Mouse (Mus musculus): ENCODE measurements around the gene Zfp646. TPM values are rescaled to one million over a fixed set of nuclear protein-coding genes. Genes with fewer than 3 reads are reported as not detected.

The Zfp646 gene
- polyA plus RNA-seq, 1 experiment = 61.3 TPM

DNA sequence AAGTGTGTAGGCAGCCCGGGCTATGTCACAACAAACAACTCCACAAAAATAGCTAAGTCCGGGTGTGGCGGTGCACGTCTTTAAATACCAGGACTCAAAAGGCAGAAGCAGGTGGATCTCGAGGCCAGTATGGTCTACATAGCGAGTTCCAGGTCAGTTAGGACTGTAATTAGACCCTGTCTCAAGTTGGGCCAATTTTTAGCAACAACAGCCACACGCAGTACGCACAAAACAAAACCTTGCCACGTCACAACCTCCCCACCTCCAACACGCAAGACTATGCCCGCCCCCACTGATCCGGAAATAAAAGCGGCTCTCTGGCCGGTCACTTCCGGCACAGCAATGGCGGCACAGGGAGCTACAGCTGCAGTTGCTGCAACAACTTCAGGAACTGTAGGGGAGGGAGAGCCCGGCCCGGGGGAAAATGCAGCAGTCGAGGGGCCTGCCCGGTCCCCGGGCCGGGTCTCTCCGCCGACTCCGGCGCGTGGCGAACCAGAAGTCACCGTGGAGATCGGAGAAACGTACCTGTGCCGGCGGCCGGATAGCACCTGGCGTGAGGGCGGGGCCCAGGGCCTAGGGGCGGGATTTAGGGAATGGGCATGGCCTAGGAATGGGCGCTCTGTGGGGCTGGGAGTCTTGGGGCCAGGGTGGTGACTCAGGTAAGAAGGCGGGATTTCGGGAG lies 36.3 kb downstream of the Zfp646 start, which contains the start of gene Kat8:
Gene Kat8 (plus strand): TSS at position 327 of the 682 bp plus-strand sequence.
- DNase-seq = peak; percentile 80
- TF ChIP-seq POLR2A (IDR thresholded peaks at IDR 0.05; ENCODE audit: control insufficient read depth, extremely low read depth, insufficient read depth, low read length, poor library complexity) (peak; percentile 72), CTCF (IDR thresholded peaks at IDR 0.05; ENCODE audit: borderline replicate concordance, control insufficient read depth, extremely low read depth, insufficient read depth, low read length, poor library complexity) (peak; percentile 45; the same call in 1 of the 2 replicates)
- H3K36me3 ChIP-seq (ENCODE audit: control insufficient read depth, insufficient read depth, low read length) = peaks cover 22% of the 10 kb centered on the region

DNA sequence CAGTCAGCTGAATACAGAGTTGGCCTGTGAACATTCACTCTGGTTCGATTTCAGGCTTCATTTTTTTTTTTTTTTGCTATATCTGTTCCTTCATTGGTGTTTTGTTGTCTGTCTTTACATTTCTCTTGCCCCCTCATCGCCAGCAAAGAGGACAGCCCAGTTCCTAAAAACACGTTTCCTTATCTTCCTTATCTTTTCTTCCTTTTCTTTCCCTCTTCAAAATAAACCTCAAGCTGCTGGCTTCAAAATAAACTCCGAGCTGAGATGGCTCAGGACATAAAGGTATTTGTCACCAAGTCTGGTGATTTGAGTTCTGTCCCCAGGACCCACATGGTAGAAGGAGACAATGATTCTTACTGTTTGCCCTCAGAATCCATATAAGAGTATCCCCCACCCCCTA lies 36.9 kb downstream of the Zfp646 start:
- no peak for DNase-seq
- Histone ChIP-seq H3K27ac (ENCODE audit: control insufficient read depth, insufficient read depth, low read length) (no peak overlapping the region), H3K27me3 (ENCODE audit: control insufficient read depth, insufficient read depth, low read length) (no peaks in the 10 kb centered on the region), H3K4me3 (ENCODE audit: control insufficient read depth, insufficient read depth, low read length) (peak overlapping the region; percentile 99), H3K36me3 (ENCODE audit: control insufficient read depth, insufficient read depth, low read length) (peaks cover 16% of the 10 kb centered on the region), H3K4me1 (replicated peaks; ENCODE audit: control insufficient read depth, insufficient read depth, low read length) (peaks cover 3% of the 10 kb centered on the region)
- 6% methylated on average over 4 of the region's 4 CpGs for WGBS
- TF ChIP-seq CTCF (IDR thresholded peaks at IDR 0.05; ENCODE audit: borderline replicate concordance, control insufficient read depth, extremely low read depth, insufficient read depth, low read length, poor library complexity) = no peak
- no peak for TF ChIP-seq POLR2A (IDR thresholded peaks at IDR 0.05; ENCODE audit: control insufficient read depth, extremely low read depth, insufficient read depth, low read length, poor library complexity)

More for the DNA sequence above, 36.3 kb downstream of the Zfp646 start, which contains the start of gene Kat8:
- H3K4me1 ChIP-seq (replicated peaks; ENCODE audit: control insufficient read depth, insufficient read depth, low read length) = peaks cover 3% of the 10 kb centered on the region
- peak within 1 kb of the TSS; percentile 99 for H3K4me3 ChIP-seq (ENCODE audit: control insufficient read depth, insufficient read depth, low read length)
- 4% methylated on average over 40 of the region's 40 CpGs for WGBS
- no peaks in the 10 kb centered on the region for H3K27me3 ChIP-seq (ENCODE audit: control insufficient read depth, insufficient read depth, low read length)
- peak within 1 kb of the TSS; percentile 44; the same call in 1 of the 2 replicates for H3K27ac ChIP-seq (ENCODE audit: control insufficient read depth, insufficient read depth, low read length)

DNA sequence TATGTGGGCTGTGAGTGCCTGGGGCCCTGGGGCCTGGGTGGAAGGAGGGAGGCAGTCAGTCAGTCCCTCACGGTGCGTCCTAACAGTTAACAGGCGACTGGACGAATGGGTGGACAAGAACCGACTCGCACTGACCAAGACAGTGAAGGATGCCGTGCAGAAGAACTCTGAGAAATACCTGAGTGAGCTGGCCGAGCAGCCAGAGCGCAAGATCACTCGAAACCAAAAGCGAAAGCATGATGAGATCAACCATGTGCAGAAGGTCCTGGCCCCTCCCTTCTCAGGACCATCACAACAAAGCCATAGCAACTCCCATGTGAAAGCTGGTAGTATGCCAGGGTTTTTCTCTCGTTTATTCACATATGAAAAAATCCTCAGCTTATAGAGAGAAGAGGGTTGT lies 39.3 kb downstream of the Zfp646 start:
- Histone ChIP-seq H3K27me3 (ENCODE audit: control insufficient read depth, insufficient read depth, low read length) (no peaks in the 10 kb centered on the region), H3K27ac (ENCODE audit: control insufficient read depth, insufficient read depth, low read length) (no peak overlapping the region), H3K4me1 (replicated peaks; ENCODE audit: control insufficient read depth, insufficient read depth, low read length) (peaks cover 3% of the 10 kb centered on the region), H3K36me3 (ENCODE audit: control insufficient read depth, insufficient read depth, low read length) (peaks cover 12% of the 10 kb centered on the region), H3K4me3 (ENCODE audit: control insufficient read depth, insufficient read depth, low read length) (no peak overlapping the region)
- TF ChIP-seq CTCF (IDR thresholded peaks at IDR 0.05; ENCODE audit: borderline replicate concordance, control insufficient read depth, extremely low read depth, insufficient read depth, low read length, poor library complexity) = no peak
- no peak for DNase-seq
- WGBS = 76% methylated on average over 12 of the region's 12 CpGs

DNA sequence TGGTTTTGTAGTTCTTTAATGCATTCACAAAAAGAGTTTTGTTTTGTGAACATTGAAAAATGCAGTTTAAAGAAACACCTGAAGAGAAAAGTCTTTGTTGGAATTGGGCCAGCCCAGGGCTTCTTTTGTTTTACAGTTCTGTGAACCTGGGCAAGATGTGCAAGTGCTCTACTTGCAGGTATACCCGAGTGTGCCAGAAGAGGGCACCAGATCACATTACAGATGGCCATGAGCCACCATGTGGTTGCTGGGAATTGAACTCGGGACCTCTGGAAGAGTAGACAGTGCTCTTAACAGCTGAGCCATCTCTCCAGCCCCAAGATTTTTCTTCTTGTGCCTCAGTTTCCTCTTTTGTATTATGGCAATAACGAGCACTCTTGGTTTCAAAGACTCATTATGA lies 42.2 kb downstream of the Zfp646 start:
- 52% methylated on average over 3 of the region's 3 CpGs for WGBS
- peaks cover 12% of the 10 kb centered on the region for H3K36me3 ChIP-seq (ENCODE audit: control insufficient read depth, insufficient read depth, low read length)
- peak; percentile 75 for DNase-seq

DNA sequence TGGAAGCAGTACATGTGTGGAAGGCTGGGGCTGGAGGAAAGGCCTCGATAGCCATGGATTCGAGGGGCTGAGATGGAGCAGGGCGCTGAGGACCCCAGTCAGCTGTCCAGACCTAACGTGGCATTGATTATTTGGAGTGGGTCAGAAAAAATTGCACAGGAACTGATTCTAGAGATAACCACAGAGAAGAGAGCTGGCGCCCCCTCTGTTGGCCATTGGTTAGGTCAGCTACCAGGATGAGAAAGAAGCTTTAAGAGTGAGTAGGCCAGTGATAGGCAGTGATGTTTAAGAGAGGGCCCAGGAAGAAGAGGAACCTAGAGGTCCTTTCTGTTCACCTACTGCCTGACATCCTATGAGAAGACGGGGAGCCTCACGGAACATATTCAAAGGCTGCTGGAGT lies 43.3 kb downstream of the Zfp646 start:
- H3K4me1 ChIP-seq (replicated peaks; ENCODE audit: control insufficient read depth, insufficient read depth, low read length) = 0 out of 2 replicates have a peak, but pooled peaks cover 3% of the 10 kb centered on the region
- TF ChIP-seq CTCF (IDR thresholded peaks at IDR 0.05; ENCODE audit: borderline replicate concordance, control insufficient read depth, extremely low read depth, insufficient read depth, low read length, poor library complexity) (no peak), POLR2A (IDR thresholded peaks at IDR 0.05; ENCODE audit: control insufficient read depth, extremely low read depth, insufficient read depth, low read length, poor library complexity) (no peak)
- no peaks in the 10 kb centered on the region for H3K27me3 ChIP-seq (ENCODE audit: control insufficient read depth, insufficient read depth, low read length)
- peaks cover 12% of the 10 kb centered on the region for H3K36me3 ChIP-seq (ENCODE audit: control insufficient read depth, insufficient read depth, low read length)
- 92% methylated on average over 7 of the region's 7 CpGs for whole genome bisulfite sequencing
- no peak overlapping the region for H3K4me3 ChIP-seq (ENCODE audit: control insufficient read depth, insufficient read depth, low read length)
- H3K27ac ChIP-seq (ENCODE audit: control insufficient read depth, insufficient read depth, low read length) = no peak overlapping the region
- peak; percentile 24 for DNase-seq

More for the DNA sequence above, 42.2 kb downstream of the Zfp646 start:
- TF ChIP-seq POLR2A (IDR thresholded peaks at IDR 0.05; ENCODE audit: control insufficient read depth, extremely low read depth, insufficient read depth, low read length, poor library complexity) (no peak), CTCF (IDR thresholded peaks at IDR 0.05; ENCODE audit: borderline replicate concordance, control insufficient read depth, extremely low read depth, insufficient read depth, low read length, poor library complexity) (no peak)
- Histone ChIP-seq H3K27me3 (ENCODE audit: control insufficient read depth, insufficient read depth, low read length) (no peaks in the 10 kb centered on the region), H3K4me1 (replicated peaks; ENCODE audit: control insufficient read depth, insufficient read depth, low read length) (0 out of 2 replicates have a peak, but pooled peaks cover 3% of the 10 kb centered on the region), H3K27ac (ENCODE audit: control insufficient read depth, insufficient read depth, low read length) (no peak overlapping the region), H3K4me3 (ENCODE audit: control insufficient read depth, insufficient read depth, low read length) (no peak overlapping the region)

DNA sequence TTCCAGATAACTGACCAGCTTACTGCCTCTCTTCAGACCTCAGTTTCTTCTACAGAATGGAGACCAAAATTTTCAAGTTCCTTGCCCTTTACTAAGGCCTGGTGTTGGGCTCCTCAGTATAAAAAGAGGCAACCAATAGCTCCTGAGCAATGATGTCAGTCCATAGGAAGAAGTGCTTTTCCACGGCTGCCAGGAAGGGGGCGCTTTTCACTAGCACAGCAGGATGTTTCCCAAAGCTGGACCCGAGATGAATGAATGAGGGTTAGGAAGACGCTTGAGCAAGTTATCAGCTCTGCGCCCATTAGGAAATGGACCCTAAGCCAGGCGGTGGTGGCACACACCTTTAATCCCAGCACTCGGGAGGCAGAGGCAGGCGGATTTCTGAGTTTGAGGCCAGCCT lies 45.5 kb downstream of the Zfp646 start:
- Histone ChIP-seq H3K4me1 (replicated peaks; ENCODE audit: control insufficient read depth, insufficient read depth, low read length) (0 out of 2 replicates have a peak, but pooled peaks cover 3% of the 10 kb centered on the region), H3K4me3 (ENCODE audit: control insufficient read depth, insufficient read depth, low read length) (no peak overlapping the region), H3K36me3 (ENCODE audit: control insufficient read depth, insufficient read depth, low read length) (peaks cover 18% of the 10 kb centered on the region), H3K27me3 (ENCODE audit: control insufficient read depth, insufficient read depth, low read length) (no peaks in the 10 kb centered on the region), H3K27ac (ENCODE audit: control insufficient read depth, insufficient read depth, low read length) (no peak overlapping the region)
- DNase-seq = no peak
- WGBS = 76% methylated on average over 8 of the region's 8 CpGs
- TF ChIP-seq POLR2A (IDR thresholded peaks at IDR 0.05; ENCODE audit: control insufficient read depth, extremely low read depth, insufficient read depth, low read length, poor library complexity) (no peak), CTCF (IDR thresholded peaks at IDR 0.05; ENCODE audit: borderline replicate concordance, control insufficient read depth, extremely low read depth, insufficient read depth, low read length, poor library complexity) (no peak)
